Mouse (Mus musculus) thymus, adult 2 months (tissue): ENCODE measurements around the gene Nkiras2.

Experiments used
- CTCF ChIP-seq: fragments of 200-500 bp; IDR thresholded peaks from 2 replicates; pipeline ENCODE4 v1.5.1; 2012; ENCODE audit warnings: mild to moderate bottlenecking, control low read depth, low read length, moderate library complexity, borderline replicate concordance; ENCODE audit not compliant: control insufficient read depth, poor library complexity, insufficient read depth; ENCODE audit errors: extremely low read depth
- POLR2A ChIP-seq: fragments of 200-500 bp; IDR thresholded peaks from 2 replicates; pipeline ENCODE4 v1.6.1; 2012; ENCODE audit warnings: mild to moderate bottlenecking, low read length, control low read depth, moderate library complexity; ENCODE audit not compliant: control insufficient read depth, poor library complexity, insufficient read depth; ENCODE audit errors: extremely low read depth

DNA sequence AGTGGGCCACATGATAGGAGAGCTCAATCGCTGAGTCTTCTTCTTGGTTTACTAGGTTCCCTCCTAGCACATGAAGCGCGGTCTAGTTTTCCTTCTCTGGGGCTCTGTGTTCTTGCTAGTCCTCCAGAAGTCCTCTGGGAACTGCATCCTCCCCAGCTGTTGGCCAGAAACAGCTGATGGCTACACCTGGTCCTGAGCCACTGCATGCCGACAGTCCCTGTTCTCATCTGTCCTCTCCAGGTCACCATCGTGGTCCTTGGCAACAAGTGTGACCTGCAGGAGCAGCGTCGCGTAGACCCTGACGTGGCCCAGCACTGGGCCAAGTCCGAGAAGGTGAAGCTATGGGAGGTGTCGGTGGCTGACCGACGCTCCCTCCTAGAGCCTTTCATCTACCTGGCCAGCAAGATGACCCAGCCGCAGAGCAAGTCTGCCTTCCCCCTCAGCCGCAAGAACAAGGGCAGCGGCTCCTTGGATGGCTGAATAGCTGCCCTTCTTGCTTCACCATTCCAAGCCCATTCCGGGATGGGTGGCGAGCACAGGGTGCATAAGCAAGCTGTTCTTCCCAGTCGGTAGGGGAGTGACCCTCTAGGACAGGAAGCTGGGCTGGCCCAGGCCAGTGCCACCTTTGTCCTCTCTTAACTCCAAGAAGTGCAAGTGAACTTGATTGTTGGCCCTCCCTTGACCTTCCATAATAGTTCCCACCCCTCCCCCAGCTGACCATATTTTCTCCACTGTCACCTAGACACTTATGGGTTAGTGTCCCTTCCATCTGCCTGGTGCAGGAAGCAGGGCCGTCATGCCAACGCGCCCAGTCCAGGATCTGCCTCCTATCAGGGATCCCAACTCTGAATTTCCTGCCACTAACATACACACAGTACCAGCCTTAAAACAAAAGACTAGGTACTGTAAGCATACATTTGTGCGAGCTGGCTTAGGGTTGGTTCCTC, 7.0 kb downstream of the Nkiras2 start:
- TF ChIP-seq CTCF (no peak), POLR2A (no peak)
